ENCODE assay signal across 12 mouse cellular contexts in the genomic region with DNA sequence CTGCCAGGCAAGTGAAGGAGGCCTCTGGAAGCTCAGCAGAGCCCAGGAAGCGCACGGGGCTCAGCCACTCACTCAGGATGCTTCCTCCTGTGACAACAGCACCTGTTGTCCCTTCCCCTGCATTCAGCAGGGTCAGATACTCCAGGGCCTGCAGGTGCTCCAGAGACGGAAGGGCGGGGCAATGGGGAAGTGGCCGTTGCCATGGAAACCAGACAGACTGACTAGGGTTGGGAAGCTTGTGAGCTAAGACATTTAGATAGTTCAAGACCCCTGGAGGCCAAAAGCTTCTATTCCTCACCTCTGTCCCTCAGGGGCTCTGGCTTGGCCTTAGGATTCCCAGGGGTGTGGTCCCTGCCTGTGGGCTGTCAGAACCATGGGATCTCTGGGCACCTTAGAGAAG. TPM values are rescaled to one million over a fixed set of nuclear protein-coding genes. Genes with fewer than 3 reads are reported as not detected.
DNase-seq lines count a peak whose midpoint lies in the region; ATAC-seq and TF ChIP-seq lines count a peak whose summit lies in the region.
"Had no signal": no experiment of that assay in that cellular context is flagged by ENCODE, and none has a peak within 500 bp of the region (broad histone marks: within the 10 kb centered on the region; RNA-seq: fewer than 3 reads in every experiment).

No protein-coding gene starts in this region.

- no peaks in the 10 kb centered on the region for H3K9me3 ChIP-seq in ES-E14 (ENCODE audit: control insufficient read depth, insufficient read depth, low read depth, low read length)
- H3K9me3 ChIP-seq: limb, embryonic 13.5 days; midbrain, embryonic 12.5 days had no signal

- no peak overlapping the region for H3K27ac ChIP-seq in kidney, adult 2 months (ENCODE audit: insufficient read depth, low read depth, low read length)
- H3K27ac ChIP-seq in ES-E14 (ENCODE audit: insufficient read depth, low read depth, low read length, poor library complexity, severe bottlenecking) = no peak overlapping the region; the same call in 1 of the 2 replicates
- H3K27ac ChIP-seq: limb, embryonic 13.5 days; midbrain, embryonic 12.5 days had no signal

- H3K4me3 ChIP-seq in kidney, adult 2 months (ENCODE audit: insufficient read depth, low read depth, low read length) = no peak overlapping the region
- peak overlapping the region in 1 of 2 experiments; percentile 4; a peak in 1 of 4 replicates for H3K4me3 ChIP-seq in ES-E14 (ENCODE audit: insufficient read depth in 1 of 2, low read depth in 1 of 2, low read length in 2 of 2, poor library complexity in 1 of 2, severe bottlenecking in 1 of 2)
- H3K4me3 ChIP-seq: limb, embryonic 13.5 days; midbrain, embryonic 12.5 days had no signal

- in situ Hi-C loops in ES-E14 (cut with MboI; ENCODE audit: low sequenced_read_pairs in 2 of 2, unreplicated experiment in 2 of 2) = no loop called here

- peak; percentile 32 for DNase-seq in kidney, adult 2 months
- no peak for DNase-seq in kidney, postnatal 10 days
- DNase-seq in ES-E14 (ENCODE audit: low read depth, low spot score) = peak; percentile 91
- peak; percentile 37 for DNase-seq in induced T-regulatory cell, adult 2 months (ENCODE audit: low read depth)
- DNase-seq in thymus, postnatal 0 days (ENCODE audit: low spot score) = peak; percentile 83
- DNase-seq in layer of hippocampus, postnatal 10 days (ENCODE audit: low spot score in 2 of 2) = no peak
- no peak for DNase-seq in cerebellum, postnatal 4 days (ENCODE audit: low spot score in 2 of 2)
- DNase-seq: heart, postnatal 14 days; kidney, postnatal 36 days had no signal

- H3K4me1 ChIP-seq in kidney, adult 2 months (ENCODE audit: control insufficient read depth, insufficient read depth, low read length) = no peaks in the 10 kb centered on the region
- peaks cover 0 to 23% of the 10 kb centered on the region in 2 experiments; a peak in 2 of 4 replicates for H3K4me1 ChIP-seq in ES-E14 (ENCODE audit: control insufficient read depth in 2 of 2, insufficient read depth in 2 of 2, low read length in 2 of 2, poor library complexity in 1 of 2)

- no peak for ATAC-seq in monocyte, adult 5-6 weeks (replicated peaks; ENCODE audit: insufficient number of reproducible peaks, low FRiP score, low TSS enrichment, poor library complexity, severe bottlenecking)

- no peak for TF ChIP-seq CTCF in kidney, adult 2 months (conservative IDR thresholded peaks at IDR 0.05; ENCODE audit: insufficient read depth, insufficient read length, low read depth, low read length)

- no peaks in the 10 kb centered on the region for H3K27me3 ChIP-seq in kidney, adult 2 months (replicated peaks; ENCODE audit: control insufficient read depth, insufficient read depth, low read length)
- H3K27me3 ChIP-seq: limb, embryonic 13.5 days; midbrain, embryonic 12.5 days had no signal

- no peaks in the 10 kb centered on the region for H3K36me3 ChIP-seq in kidney, adult 2 months (ENCODE audit: control insufficient read depth, insufficient read depth, low read length)
- H3K36me3 ChIP-seq in ES-E14 (ENCODE audit: control insufficient read depth, insufficient read depth, low read length, poor library complexity, severe bottlenecking) = no peaks in the 10 kb centered on the region
- H3K36me3 ChIP-seq: limb, embryonic 13.5 days; midbrain, embryonic 12.5 days had no signal

- H3K9ac ChIP-seq in ES-E14 (ENCODE audit: insufficient read depth, low read depth, low read length, poor library complexity, severe bottlenecking) = peak overlapping the region; percentile 49; the same call in 1 of the 2 replicates
- H3K9ac ChIP-seq: limb, embryonic 13.5 days; midbrain, embryonic 12.5 days had no signal

- WGBS in kidney, adult 2 months = 74% methylated on average over 5 of the region's 5 CpGs

- no peak for TF ChIP-seq POLR2A in kidney, adult 2 months (IDR thresholded peaks at IDR 0.05; ENCODE audit: low read depth, low read length)

TF ChIP-seq in ES-E14, 5 proteins besides CTCF, POLR2A, EP300 and RAD21:
- TF ChIP-seq CHD2 (IDR thresholded peaks at IDR 0.05; ENCODE audit: low read depth, low read length) (no peak), ZNF384 (IDR thresholded peaks at IDR 0.05; ENCODE audit: low read depth, low read length) (no peak)

RNA-seq across cellular contexts. Expression of gene Snai1, which starts 40.5 kb away (rescaled TPM):
- polyA plus RNA-seq in kidney, adult 2 months (2012; rRNA removed) = 10.4 and 13.2 TPM in 2 replicates
- total RNA-seq in ES-E14 (2012; rRNA removed) = 1.4 and 3.4 TPM in 2 replicates
- 2.6 and 3.6 TPM in 2 replicates for polyA plus RNA-seq in thymus, postnatal 0 days (2015; fragmentation: Nextera tagmentation; extraction: Ambion mirVana)
- total RNA-seq in layer of hippocampus, postnatal 10 days (2021) = 1 to 10 TPM; 1.5 to 1.7 TPM
- not detected in 3 replicates for total RNA-seq in monocyte, adult 5-6 weeks (2017)

RNA-seq across cellular contexts. Expression of gene Ube2v1, which starts 53.4 kb away (rescaled TPM):
- 108 and 114 TPM in 2 replicates for polyA plus RNA-seq in kidney, adult 2 months (2012; rRNA removed)
- total RNA-seq in ES-E14 (2012; rRNA removed) = 68.2 and 115 TPM in 2 replicates
- polyA plus RNA-seq in thymus, postnatal 0 days (2015; fragmentation: Nextera tagmentation; extraction: Ambion mirVana) = 215 and 236 TPM in 2 replicates
- total RNA-seq in layer of hippocampus, postnatal 10 days (2021) = 100 to 1,000 TPM; 236 to 257 TPM
- 43.7 to 97.6 TPM (median 59.7 TPM) in 3 replicates for total RNA-seq in monocyte, adult 5-6 weeks (2017)

Comparison
In these comparisons a context has a peak if more than half of its experiments do, and no peak if none do; other contexts are left out.
1. DNase-seq: peak in kidney, adult 2 months (single experiment), ES-E14 (single experiment), induced T-regulatory cell, adult 2 months (single experiment) and thymus, postnatal 0 days (single experiment); none in kidney, postnatal 10 days (single experiment), layer of hippocampus, postnatal 10 days (0 of 2) and cerebellum, postnatal 4 days (0 of 2).